Comparison of ENCODE assay signal across 18 mouse cellular contexts in genomic region chr17:79417953-79418352, GRCm38 (mm10).
DNase-seq lines count a peak whose midpoint lies in the region; ATAC-seq and TF ChIP-seq lines count a peak whose summit lies in the region.
"Had no signal": no experiment of that assay in that cellular context is flagged by ENCODE, and none has a peak within 500 bp of the region (broad histone marks: within the 10 kb centered on the region; RNA-seq: fewer than 3 reads in every experiment).

No protein-coding gene starts in this region.

- H3K4me1 ChIP-seq in cerebellum, adult 2 months (ENCODE audit: control insufficient read depth, insufficient read depth, low read length): no peaks in the 10 kb centered on the region
- H3K4me1 ChIP-seq in intestine, postnatal 0 days (replicated peaks; ENCODE audit: control insufficient read depth, insufficient read depth, low read length): no peaks in the 10 kb centered on the region
- H3K4me1 ChIP-seq: embryonic facial prominence, embryonic 13.5 days; forebrain, embryonic 15.5 days; heart, embryonic 12.5 days; hindbrain, embryonic 10.5 days; hindbrain, embryonic 15.5 days had no signal

- H3K9ac ChIP-seq in intestine, postnatal 0 days (ENCODE audit: low read depth, low read length): no peak overlapping the region
- H3K9ac ChIP-seq: embryonic facial prominence, embryonic 13.5 days; forebrain, embryonic 15.5 days; heart, embryonic 12.5 days; hindbrain, embryonic 15.5 days had no signal

- H3ac ChIP-seq in myocyte (ENCODE audit: control insufficient read depth, insufficient read length): no peak overlapping the region

- H3K27me3 ChIP-seq in cerebellum, adult 2 months (ENCODE audit: control insufficient read depth, insufficient read depth, low read length): no peaks in the 10 kb centered on the region
- no peaks in the 10 kb centered on the region for H3K27me3 ChIP-seq in myocyte (ENCODE audit: control insufficient read depth, insufficient read depth, insufficient read length)
- H3K27me3 ChIP-seq in intestine, postnatal 0 days (replicated peaks; ENCODE audit: control insufficient read depth, insufficient read depth, low read length): no peaks in the 10 kb centered on the region
- H3K27me3 ChIP-seq: embryonic facial prominence, embryonic 13.5 days; forebrain, embryonic 15.5 days; heart, embryonic 12.5 days; hindbrain, embryonic 15.5 days had no signal

- TF ChIP-seq POLR2A in cerebellum, adult 2 months (IDR thresholded peaks at IDR 0.05; ENCODE audit: borderline replicate concordance, insufficient read depth, low read length): no peak
- TF ChIP-seq POLR2A in myocyte (IDR thresholded peaks at IDR 0.05; ENCODE audit: insufficient read length, low read depth): no peak

- DNase-seq in cerebellum, postnatal 10 days: peak; percentile 55 to 58
- DNase-seq in cerebellum, adult 2 months: no peak
- peak; percentile 9 for DNase-seq in left cerebral cortex, postnatal 4 days
- no peak for DNase-seq in left cerebral cortex, postnatal 10 days (ENCODE audit: extremely low spot score in 1 of 2, low spot score in 2 of 2)
- peak; percentile 18 for DNase-seq in NIH3T3 (ENCODE audit: low read depth)
- DNase-seq in gastrocnemius, postnatal 10 days: no peak
- DNase-seq: adrenal gland, postnatal 10 days; cerebellum, adult 18-20 months; cerebellum, postnatal 25 days; gastrocnemius, postnatal 25 days had no signal

- no peak for ATAC-seq in intestine, postnatal 0 days
- ATAC-seq: forebrain, embryonic 15.5 days; intestine, embryonic 16.5 days had no signal

- H3K27ac ChIP-seq in cerebellum, adult 2 months (ENCODE audit: insufficient read depth, low read length): no peak overlapping the region
- H3K27ac ChIP-seq in intestine, postnatal 0 days (ENCODE audit: low read depth, low read length): no peak overlapping the region
- H3K27ac ChIP-seq: embryonic facial prominence, embryonic 13.5 days; forebrain, embryonic 15.5 days; hindbrain, embryonic 10.5 days; hindbrain, embryonic 15.5 days had no signal

- intact Hi-C loops in left cerebral cortex, postnatal 4 days (cut with DNase I): no loop called here
- intact Hi-C loops in left cerebral cortex, postnatal 10 days (cut with DNase I): no loop called here

- H3K4me2 ChIP-seq in myocyte (ENCODE audit: low read depth): no peak overlapping the region
- H3K4me2 ChIP-seq in intestine, postnatal 0 days (replicated peaks; ENCODE audit: low read depth): no peak overlapping the region
- H3K4me2 ChIP-seq: embryonic facial prominence, embryonic 13.5 days; forebrain, embryonic 15.5 days; heart, embryonic 12.5 days; hindbrain, embryonic 15.5 days had no signal

- 6% methylated on average over 1 of the region's 1 CpGs for WGBS in cerebellum, adult 2 months
- WGBS in intestine, postnatal 0 days: 90% methylated on average over 1 of the region's 1 CpGs

- no peak overlapping the region for H3K4me3 ChIP-seq in cerebellum, adult 2 months (replicated peaks; ENCODE audit: insufficient read depth, low read depth, low read length)
- no peak overlapping the region for H3K4me3 ChIP-seq in myocyte
- no peak overlapping the region for H3K4me3 ChIP-seq in intestine, postnatal 0 days (ENCODE audit: low read depth, low read length)
- H3K4me3 ChIP-seq: embryonic facial prominence, embryonic 13.5 days; forebrain, embryonic 15.5 days; heart, embryonic 12.5 days; hindbrain, embryonic 10.5 days; hindbrain, embryonic 15.5 days had no signal

- no peaks in the 10 kb centered on the region for H3K9me3 ChIP-seq in intestine, postnatal 0 days (ENCODE audit: control insufficient read depth)
- H3K9me3 ChIP-seq: embryonic facial prominence, embryonic 13.5 days; forebrain, embryonic 15.5 days; heart, embryonic 12.5 days; hindbrain, embryonic 10.5 days; hindbrain, embryonic 15.5 days had no signal

- no peaks in the 10 kb centered on the region for H3K79me2 ChIP-seq in myocyte (ENCODE audit: control insufficient read depth, insufficient read depth)

- TF ChIP-seq CTCF in cerebellum, adult 2 months (IDR thresholded peaks at IDR 0.05; ENCODE audit: borderline replicate concordance, insufficient read depth, low read depth, low read length): no peak
- TF ChIP-seq CTCF in intestine, postnatal 0 days (IDR thresholded peaks at IDR 0.05; ENCODE audit: low read depth): no peak

- no peaks in the 10 kb centered on the region for H3K36me3 ChIP-seq in myocyte (ENCODE audit: control insufficient read depth, insufficient read depth)
- H3K36me3 ChIP-seq in intestine, postnatal 0 days (ENCODE audit: control insufficient read depth, insufficient read depth): no peaks in the 10 kb centered on the region
- H3K36me3 ChIP-seq: embryonic facial prominence, embryonic 13.5 days; forebrain, embryonic 15.5 days; heart, embryonic 12.5 days; hindbrain, embryonic 10.5 days; hindbrain, embryonic 15.5 days had no signal

TF ChIP-seq in myocyte, 11 proteins besides CTCF, POLR2A, EP300 and RAD21:
- TF ChIP-seq MYOD1 (IDR thresholded peaks at IDR 0.05; ENCODE audit: control insufficient read depth in 1 of 3, insufficient read length in 2 of 3, low read depth in 2 of 3): peak; percentile 30 to 60 (median 31)
- TF ChIP-seq MAX (IDR thresholded peaks at IDR 0.05; ENCODE audit: low read depth): no peak

Comparison
In these comparisons a context has a peak if more than half of its experiments do, and no peak if none do; other contexts are left out.
1. DNase-seq: peak in cerebellum, postnatal 10 days (2 of 2), left cerebral cortex, postnatal 4 days (single experiment) and NIH3T3 (single experiment); none in cerebellum, adult 2 months (0 of 2), left cerebral cortex, postnatal 10 days (0 of 2) and gastrocnemius, postnatal 10 days (single experiment).